Mouse (Mus musculus): Measurements from ENCODE around the gene Igf1r.
A peak's percentile ranks its signal among the peaks of the same experiment; 100 is the strongest.

Gene Igf1r

DNA sequence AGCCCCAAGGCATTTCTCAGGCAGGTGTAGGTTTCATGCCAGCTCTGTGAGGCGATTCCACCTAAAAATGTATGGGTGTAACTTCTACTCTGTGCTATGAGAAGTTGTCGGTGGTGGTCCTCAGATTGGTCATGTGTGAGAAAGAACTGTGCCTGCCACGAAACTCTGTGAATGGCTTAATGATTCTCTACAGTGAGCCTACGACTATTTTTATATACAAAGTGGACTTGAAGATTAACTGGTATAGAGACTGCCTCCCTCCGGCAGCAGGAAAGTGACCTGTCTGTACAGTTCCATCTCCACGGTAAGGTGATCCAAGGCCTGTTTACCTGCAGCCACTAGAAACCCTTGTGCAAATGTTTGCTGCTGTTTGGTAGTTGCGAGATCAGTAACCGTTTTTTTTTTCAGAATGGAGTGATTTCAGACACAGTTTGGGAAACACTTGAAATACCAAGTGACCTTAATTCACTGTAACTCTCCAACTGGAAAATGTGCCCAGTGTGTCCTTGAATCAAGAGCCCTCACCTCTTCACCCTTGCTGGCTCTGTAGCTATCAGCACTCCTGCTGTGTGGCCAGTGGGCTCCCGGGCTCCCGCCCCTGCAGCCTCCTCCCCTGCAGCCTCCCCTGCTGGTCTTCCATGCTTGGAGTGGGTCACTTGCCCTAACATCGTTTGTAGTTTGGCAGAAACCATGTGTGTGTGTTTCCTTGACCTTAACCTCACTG is 127.7 kb downstream of the Igf1r start:
- no peak for DNase-seq (ENCODE audit: low spot score in 2 of 2)

- DNase-seq (ENCODE audit: low spot score in 2 of 2), result peak; percentile 43 to 58
Measured at GRCm38 (mm10) chr7:68085338-68085737, 132.7 kb downstream of the Igf1r start.

DNA sequence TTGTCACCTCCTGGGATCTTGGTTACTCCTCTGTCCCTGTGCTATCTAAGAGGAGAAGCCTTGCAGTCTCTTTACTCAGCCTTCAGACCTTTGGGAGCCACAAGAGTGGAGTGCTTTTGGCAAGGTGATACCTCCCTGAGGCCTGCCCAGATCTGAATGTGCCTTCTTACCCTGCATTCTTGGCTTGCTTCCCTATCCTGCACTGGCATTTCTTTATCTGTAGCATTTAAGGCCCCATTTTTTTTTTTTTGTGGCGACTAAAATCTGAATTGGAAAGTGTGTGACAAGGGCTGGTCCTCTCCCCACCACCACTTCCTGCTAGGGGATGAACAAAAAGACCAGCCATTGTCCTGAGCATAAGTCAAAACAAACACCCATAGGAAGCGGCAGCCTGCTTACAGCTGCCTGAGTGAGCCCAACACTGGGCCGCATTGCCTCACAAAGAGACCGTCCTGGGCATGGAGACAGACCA is 133.3 kb downstream of the Igf1r start:
- no peak for DNase-seq (ENCODE audit: low spot score in 2 of 2)

DNA sequence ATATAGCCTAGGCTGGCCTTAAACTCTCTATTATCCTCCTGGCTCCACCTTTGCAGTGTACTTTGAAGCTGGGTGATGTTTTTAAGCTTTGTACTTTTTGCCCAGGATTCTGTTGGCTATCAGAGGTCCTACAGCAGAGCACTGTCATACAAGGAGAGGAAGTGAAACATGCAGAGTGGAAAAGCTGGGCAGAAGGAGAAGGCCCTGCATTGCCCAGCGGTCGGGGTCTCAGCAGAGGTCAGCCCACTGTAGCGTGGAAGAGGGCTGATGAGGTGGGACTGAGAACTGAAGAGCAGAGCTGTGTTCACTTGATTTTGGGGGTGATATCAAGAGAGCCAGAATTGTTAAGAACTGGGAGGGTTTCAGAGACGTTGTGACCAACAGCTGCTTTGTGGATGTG is 134.9 kb downstream of the Igf1r start:
- DNase-seq (ENCODE audit: low spot score in 2 of 2), result no peak

GRCm38 (mm10) chr7:68088825-68089224 is 136.2 kb downstream of the Igf1r start:
- DNase-seq (ENCODE audit: low spot score in 2 of 2), result peak; percentile 23 to 47

DNA sequence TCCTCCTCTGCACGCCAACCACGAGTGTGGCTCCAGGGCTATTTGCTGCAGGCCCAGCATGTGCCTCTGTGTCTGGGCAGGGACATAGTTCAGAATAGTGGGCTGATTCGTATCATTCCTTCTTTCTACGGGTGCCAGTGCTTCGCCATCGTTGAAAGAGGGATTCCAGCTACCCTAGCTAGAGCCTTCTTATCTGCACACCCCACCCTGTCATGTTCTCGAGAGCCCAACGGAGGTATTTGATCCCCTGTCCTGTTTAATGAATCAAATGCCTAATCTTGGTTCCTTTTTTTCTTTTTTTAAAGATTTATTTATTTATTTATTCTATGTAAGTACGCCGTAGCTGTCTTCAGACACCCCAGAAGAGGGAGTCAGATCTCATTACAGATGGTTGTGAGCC is 137.1 kb downstream of the Igf1r start:
- no peak for DNase-seq (ENCODE audit: low spot score in 2 of 2)

DNA sequence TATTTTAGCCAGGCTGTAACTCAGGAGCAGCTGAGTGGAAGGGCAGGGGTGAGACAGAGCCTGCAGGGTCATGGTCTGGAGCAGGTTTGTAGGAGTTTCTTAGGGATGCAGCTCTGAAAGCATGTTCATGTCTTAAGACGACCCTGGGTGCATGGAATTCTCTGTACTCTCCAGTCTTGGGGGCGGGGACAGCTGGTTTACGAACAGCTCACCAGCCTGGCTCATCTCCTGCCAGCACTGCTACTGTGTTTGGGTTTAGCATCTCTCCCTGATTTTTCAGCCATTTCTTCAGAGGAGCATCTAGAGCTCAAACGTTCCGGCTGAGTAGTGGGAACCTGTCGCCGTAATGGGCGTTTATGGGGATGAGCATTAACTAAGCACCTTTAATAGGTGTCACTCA is 137.9 kb downstream of the Igf1r start:
- no peak for DNase-seq (ENCODE audit: low spot score in 2 of 2)

DNA sequence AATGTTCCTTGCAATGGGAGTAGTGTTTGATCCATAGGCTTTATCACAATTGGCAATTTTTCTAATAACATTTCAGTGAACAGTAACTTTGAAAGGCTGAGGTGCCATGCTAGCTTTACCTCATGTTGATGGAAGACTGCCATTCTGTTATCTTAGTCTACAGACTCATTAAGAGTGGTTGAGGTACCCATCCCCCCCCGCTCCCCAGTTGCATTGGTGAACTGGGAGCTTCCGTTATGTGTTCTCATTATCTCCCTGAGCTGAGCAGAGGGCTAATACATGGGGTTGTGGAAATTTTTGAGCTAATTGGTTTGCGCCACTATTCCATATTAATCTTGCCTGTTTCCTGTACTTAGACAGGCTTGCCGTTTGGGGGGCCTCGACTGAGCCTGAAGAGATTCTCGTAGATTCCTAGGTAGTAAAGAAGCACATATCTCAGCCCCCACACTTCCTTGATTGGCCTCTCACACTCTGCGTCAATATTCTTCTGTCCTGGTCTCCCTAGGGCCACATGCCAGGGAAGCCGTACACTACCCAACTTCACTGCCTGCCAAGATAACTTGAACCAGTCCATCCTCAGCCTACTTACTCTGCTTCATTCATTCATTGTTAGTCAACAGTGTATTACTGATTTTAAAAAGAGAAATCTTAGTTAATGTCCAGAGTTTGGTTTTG is 139.8 kb downstream of the Igf1r start:
- DNase-seq (ENCODE audit: low spot score in 2 of 2), result no peak

- no peak for DNase-seq (ENCODE audit: low spot score in 2 of 2)
Measured at GRCm38 (mm10) chr7:68093817-68094216, 141.2 kb downstream of the Igf1r start.

DNA sequence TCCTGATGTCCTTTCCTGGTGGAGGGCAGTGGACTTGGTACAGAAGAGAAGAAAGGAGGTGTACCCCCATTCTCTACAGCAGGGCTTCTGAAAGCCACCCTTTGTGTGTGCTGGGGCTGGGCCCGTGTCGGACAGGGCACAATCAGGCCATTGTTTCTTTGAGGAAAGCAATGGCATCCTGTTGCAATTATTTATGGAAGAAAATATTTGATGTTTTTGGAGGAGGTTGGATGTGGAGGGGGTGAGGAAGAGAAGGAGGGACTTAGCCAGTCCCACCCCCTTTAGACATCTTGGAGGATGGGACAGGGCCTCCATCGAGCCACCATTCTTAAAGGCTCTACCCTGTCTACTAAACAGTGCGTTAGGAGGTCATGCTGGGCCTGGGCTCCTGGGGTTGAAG is 142.9 kb downstream of the Igf1r start:
- no peak for DNase-seq (ENCODE audit: low spot score in 2 of 2)

- no peak for DNase-seq (ENCODE audit: low spot score in 2 of 2)
Measured at GRCm38 (mm10) chr7:68096411-68096810, 143.8 kb downstream of the Igf1r start.

DNA sequence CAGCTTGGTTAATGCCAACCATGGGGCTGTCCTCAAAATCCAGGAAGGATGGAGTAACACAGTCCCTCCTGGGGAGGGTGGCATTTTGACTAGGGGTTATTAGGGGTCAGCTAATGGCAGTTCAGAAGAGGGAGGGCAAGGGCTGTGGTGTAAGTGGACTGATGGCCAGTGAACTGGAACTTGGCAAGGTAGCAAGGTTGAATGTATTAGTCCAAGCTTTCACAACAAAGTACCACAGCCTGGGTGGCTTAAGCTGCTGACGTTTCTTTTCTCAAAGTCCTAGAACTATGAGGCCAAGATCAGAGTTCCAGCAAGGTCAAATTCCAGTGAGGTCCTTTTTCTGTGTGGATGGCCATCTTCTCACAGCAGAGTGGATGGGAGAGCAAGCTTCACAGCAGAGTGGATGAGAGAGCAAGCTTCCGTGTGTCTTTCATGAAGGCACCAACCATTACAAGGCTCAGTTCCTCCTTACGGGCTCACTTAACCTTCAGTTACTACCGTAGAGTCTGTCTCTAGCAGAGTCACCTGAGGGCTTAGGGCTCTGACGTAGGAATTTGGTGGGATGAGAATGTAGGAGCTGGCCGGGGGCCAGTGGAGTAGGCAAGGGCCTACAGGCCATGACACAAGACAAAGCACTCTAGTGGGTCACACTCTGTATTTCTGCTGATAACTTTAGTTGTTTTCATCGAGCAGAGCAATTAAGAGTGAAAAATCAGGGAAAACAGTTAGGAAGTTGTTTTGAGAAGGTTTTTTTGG is 144.6 kb downstream of the Igf1r start:
- DNase-seq (ENCODE audit: low spot score in 2 of 2), result no peak

DNA sequence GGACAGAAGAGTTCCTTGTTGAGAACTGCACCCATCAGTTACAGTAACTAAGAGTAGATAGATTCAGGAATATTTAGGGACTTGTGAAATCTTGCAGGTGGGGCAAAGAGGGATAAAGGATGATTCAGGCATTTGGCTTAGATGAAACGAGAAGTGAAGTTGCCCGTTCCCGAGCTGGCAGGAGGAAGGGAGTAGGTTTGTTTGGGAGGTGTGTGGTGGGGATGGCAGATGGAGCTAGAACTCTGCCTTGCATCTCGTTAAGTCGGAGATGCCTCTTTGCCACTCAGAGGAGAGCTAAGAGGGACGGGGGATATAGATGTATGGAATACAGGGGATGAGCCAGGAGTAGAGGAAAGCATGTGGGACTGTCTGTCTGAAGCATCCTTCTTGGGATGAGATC is 145.5 kb downstream of the Igf1r start:
- no peak for DNase-seq (ENCODE audit: low spot score in 2 of 2)

GRCm38 (mm10) chr7:68100388-68100787 is 147.8 kb downstream of the Igf1r start:
- DNase-seq (ENCODE audit: low spot score in 2 of 2), result no peak

DNA sequence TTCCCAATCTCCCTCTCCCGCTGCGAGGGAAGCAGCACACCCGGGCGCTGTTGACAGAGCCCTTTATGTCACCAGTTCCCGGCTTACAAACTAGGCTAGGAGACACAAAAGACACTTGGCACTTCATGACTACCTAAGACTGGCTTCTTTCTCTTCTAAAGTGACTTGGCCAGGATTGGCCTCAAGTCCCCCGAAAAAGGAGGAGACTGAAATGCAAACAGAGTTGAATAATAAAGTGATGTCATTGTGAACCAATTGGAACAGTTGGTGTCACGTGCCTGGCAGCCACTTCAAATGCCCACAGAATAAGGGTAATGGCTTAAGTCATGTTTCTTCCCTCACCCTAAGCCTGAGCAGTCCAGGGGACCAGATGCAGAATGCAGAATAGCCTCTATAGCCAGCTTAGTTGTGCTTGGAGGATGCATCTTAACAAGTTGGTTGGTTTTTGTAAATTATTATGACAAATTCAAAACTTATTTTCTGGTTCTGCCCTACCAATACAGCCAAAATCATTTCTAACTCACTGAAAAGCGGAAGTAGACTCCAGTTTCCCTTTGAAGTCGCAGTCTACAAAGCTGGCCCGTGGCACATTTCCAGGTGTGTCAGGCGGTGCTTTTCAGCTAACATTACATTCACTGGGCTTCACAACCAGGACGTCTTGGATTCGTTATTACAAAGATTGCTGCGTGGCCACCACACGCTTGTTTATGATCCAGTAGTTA is 150.0 kb downstream of the Igf1r start:
- DNase-seq (ENCODE audit: low spot score in 2 of 2), result peak in 1 of 2 experiments; percentile 48

GRCm38 (mm10) chr7:68103178-68103530 is 150.5 kb downstream of the Igf1r start:
- DNase-seq (ENCODE audit: low spot score in 2 of 2), result no peak

DNA sequence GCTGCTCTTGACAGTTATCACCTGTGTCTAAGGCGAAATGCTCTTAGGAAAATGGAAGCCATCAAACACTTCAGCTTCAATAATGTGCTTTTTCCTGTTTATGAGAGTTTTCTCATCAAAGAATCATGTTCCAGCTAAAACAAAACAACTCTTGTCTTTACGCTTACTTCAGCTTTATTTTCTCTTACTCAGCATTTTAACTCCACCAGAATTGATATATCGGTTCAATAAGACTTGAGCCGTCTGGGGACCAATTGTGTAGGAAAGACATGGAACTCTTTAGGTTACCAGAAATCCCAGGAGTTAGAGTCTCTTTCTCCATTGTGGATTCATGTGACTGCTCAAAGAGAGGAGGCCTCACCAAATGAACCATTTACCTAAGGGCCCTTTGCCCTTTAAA is 158.9 kb downstream of the Igf1r start:
- DNase-seq (ENCODE audit: low spot score in 2 of 2), result no peak

DNA sequence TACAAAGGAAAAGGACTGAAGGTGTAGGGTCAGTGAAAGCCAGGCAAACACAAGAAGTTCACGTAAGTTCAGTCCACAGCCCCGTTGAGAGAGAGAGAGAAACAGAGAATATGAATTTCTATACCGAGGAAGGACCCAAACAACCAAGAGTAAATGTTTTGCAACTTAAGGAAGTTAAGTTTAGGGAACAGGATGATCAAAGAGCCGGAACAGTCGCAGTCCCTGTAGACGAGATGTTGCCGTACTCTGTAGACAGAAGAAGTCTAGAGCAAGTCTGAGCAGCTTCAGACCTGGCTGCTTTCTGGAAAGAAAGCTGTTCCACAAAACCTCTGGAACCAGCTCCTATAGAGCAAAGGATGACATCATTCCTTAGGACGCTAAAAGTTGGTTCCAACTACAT is 160.0 kb downstream of the Igf1r start:
- DNase-seq (ENCODE audit: low spot score in 2 of 2), result no peak

DNA sequence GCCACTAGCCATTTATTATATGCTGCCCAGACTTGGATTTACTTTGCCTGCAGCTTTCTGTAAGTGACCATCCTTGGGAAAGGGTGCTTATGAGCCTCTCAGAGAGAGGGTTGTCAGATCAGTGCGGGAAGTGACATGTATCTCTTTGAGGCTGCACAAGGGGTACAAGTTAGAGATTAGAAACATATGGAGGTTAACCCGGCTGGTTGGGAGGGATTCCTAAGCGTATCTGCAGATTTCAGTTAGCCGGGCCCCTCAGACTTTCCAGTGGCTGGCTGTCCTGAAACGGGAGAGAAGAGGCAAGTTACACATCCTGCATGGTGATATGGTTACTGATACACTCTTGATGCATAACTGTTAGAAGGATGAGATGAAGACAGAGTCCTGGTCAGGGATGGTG is 161.7 kb downstream of the Igf1r start:
- no peak for DNase-seq (ENCODE audit: low spot score in 2 of 2)

- DNase-seq (ENCODE audit: low spot score in 2 of 2), result no peak
Measured at GRCm38 (mm10) chr7:68114983-68115715, 162.5 kb downstream of the Igf1r start.

- DNase-seq (ENCODE audit: low spot score in 2 of 2), result no peak
Measured at GRCm38 (mm10) chr7:68117567-68117966, 164.9 kb downstream of the Igf1r start.

Data from frontal cortex, postnatal 10 days (tissue).